Mouse (Mus musculus): ENCODE results near the gene St3gal3.

Gene St3gal3

GRCm38 (mm10) chr4:118090449-118090848, 44.3 kb downstream of the St3gal3 start:
- no peak for DNase-seq (ENCODE audit: low read depth, low spot score)

DNA sequence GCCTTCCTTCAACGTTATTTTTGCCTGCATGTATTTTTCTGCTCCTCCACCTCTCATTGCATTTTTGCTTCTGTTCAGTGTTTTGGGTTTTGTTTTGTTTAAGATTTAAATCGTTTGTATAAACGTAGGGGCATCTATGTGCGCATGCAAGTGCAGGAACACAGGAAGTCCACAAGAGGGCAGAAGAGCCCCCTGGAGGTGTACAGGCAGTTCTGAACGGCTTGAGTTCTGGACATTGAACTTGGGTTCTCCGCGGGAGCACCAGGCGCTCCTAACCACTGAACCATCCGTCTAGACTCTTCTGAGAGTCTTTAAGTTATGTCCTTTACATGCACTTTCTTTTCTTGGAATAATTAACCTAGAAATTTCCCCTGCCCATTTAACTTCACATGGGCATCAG, 44.8 kb downstream of the St3gal3 start:
- DNase-seq (ENCODE audit: low read depth, low spot score): peak; percentile 29

GRCm38 (mm10) chr4:118088771-118089170, 45.9 kb downstream of the St3gal3 start:
- DNase-seq (ENCODE audit: low read depth, low spot score): no peak

DNA sequence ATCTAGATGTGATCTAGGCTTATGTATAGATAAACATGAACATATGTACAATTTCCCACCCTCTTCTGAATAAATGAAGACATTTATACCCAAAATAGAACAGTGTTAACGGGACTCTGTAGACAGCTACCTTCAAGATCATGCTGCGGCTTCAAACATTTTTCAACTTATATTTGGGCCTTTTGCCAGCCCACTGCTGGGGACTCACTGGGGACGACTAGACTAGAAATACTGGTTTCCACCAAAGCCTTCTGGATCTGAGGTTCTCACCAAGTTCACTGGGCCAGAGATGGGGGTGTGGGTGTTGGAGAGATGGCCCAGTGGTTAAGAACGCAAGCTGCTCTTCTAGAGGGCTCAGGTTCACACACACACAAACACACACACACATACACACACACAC, 49.7 kb downstream of the St3gal3 start:
- no peak for DNase-seq (ENCODE audit: low read depth, low spot score)

DNA sequence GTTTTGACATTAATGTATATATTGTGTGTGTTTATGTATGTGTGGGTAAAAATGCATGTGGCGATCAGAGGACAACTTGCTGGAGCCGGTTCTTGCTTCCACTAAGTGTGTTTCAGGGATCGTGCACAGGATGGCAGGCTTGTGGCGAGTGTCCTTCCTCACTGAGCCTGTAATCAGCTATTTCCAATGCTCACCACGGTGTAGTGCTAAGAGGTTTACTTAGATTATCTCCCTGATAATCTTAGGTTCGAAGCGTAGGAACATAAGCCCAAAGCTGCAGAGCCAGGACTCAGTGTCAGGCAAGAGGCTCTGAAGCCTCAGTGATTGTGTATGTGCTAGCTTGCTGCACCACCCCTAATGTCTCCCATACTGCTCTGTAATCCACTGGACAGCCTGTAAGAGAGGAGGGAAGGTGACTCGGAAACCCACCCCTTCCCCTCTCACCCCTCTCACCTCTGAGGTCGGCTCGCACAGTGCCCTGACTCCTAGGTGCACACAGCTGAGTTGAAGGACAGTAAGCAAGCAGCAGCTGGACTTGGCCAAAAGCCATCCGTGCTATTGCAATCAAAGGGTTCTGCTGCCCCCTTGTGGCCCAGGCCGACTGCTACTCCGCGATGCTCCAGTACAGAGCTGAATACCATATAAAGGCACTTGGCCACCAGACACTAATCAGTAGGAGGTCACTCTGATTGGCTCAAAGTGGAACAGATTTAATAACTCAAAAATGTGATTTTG, 51.3 kb downstream of the St3gal3 start:
- peak; percentile 88 for DNase-seq (ENCODE audit: low read depth, low spot score)

DNA sequence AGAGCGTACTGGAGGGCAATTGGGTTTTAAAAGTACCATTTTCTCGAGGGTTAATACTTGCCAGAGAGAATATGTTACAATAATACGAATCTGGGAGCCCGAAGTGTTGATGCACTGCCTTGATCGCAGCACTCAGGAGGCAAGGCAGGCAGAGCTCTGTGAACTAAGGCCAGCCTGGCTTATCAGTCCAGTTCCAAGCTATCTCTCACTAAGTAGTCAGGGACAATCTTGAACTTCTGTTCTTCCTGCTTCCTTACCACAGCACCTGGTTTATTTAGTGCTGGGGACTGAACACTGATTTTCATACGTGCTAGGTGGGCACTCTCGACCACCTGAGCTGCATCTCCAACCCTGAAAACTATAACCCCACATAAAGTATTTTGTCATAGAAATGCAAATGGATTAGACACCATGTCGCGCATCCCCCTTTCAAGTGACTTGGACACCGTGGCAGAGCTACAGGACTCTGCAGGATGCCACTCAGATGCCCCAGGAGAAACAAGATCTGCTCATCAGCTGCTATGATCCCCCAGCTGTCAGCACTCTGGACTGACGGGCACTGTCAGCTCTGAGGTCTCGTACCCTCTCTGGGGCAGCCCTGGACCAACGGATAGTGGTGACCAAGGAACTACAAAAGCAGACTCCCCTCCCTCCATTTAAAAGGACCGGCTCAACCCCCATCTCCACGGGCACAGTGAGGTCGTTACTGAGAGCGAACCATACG, 52.9 kb downstream of the St3gal3 start:
- no peak for DNase-seq (ENCODE audit: low read depth, low spot score)

DNA sequence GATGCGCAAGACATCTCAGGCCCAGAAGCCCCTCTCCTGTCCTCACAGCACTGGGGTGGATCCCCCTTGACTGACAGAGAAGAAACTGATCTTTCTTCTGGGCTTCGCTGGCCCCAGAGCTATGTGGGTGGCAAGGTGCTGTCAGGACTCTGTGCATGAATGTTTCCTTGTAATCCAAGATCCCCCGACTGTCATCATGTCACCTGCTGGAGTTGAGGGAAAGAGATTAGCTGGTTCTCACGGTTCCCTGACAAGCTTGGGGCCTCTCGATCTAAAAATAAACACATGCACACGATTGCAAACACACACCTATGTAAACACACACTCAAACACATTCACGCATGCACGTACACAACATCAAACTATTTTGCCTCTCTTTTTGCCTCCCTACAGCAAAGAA, 54.2 kb downstream of the St3gal3 start:
- no peak for DNase-seq (ENCODE audit: low read depth, low spot score)

DNA sequence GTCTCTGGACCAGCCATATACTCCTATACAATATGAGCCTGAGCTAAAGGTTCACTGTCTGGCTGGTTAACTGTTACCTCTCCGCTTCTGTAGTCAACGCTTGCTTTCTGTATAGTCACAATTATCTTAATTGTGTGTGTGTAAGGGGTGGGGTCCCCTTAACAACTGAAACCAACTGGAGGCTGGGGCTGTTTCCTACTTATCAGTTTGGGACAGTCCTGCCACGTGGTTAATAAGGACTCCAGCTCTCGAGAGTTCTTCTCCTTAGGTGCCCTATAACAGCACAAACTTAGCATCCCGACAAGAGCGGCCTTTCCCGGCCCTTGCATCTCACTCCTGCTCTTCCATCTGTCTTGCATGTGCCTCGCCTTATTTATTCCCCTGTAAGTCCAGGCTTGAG, 55.5 kb downstream of the St3gal3 start:
- DNase-seq (ENCODE audit: low read depth, low spot score): no peak

DNA sequence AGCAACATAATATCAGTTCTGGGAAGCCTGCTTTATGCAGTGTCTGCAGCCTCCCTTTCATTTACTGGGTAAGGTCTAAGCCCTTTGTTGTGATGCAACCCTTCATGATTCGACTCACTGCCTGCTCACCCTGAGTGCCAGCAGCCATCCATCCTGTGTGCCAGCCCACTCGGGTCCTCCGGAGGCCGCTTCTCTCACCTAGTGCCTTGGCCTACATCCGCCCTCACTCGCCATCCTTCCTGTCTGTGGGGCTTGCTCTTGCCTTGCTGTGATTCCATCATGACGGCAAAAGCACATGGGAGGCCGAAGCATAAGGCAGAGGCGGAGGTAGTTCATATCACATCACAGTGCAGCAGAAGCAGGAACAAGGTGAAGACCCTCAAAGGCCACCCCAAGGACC, 56.1 kb downstream of the St3gal3 start:
- no peak for DNase-seq (ENCODE audit: low read depth, low spot score)

GRCm38 (mm10) chr4:118077293-118077752, 57.4 kb downstream of the St3gal3 start:
- DNase-seq (ENCODE audit: low read depth, low spot score): no peak

- no peak for DNase-seq (ENCODE audit: low read depth, low spot score)
Measured at GRCm38 (mm10) chr4:118076648-118077047, 58.1 kb downstream of the St3gal3 start.

DNA sequence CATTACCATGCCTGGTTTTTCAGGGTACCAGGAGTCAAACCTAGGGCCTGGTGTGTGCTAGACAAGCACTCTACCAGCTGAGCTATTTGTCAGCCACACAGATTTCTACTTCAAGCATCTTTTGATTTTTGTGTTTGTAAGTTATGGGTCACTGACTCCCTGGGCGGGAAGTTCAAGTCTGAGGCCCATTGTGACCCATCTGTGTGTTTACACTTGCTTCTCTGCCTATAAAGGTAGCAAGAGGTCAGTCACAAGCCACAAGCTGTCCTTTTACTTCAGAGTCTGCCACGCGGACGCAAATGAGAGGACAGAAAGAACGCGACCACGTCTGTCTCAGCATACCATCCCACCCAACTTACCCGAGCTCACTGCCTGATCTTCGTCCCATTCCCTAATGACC, 59.4 kb downstream of the St3gal3 start:
- DNase-seq (ENCODE audit: low read depth, low spot score): no peak

DNA sequence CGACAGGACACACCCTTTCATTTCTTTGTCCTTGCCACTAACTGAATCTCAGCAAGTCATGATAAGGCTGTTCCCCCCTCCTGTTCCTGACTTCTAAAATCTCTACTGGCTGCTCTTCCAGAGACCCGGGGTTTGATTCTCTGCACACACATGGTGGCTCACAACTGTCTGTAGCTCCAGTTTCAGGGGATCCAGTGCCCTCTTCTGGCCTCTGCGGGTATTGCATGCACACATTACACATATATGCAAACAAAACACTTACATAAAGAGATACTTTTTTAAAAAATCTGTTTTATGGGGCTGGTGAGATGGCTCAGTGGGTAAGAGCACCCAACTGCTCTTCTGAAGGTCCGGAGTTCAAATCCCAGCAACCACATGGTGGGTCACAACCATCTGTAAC, 60.5 kb downstream of the St3gal3 start:
- no peak for DNase-seq (ENCODE audit: low read depth, low spot score)

DNA sequence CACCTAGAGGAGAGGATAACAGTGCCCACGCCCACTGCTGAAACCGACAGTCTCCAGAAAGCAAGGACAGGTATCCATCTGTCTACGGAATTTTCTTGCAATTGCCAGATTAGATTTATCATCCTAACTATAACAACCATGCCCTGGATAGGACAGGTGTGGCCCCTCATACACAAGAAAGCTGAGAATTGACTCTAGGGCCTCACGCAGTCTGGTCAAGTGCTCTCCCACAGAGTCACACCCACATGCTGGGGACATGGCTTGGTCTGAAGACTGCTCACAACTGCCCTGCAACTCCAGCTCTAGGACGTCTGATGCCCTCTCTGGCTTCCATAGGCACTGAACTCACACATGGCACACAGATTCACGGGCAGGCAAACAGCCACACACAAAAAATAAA, 61.6 kb downstream of the St3gal3 start:
- no peak for DNase-seq (ENCODE audit: low read depth, low spot score)

DNA sequence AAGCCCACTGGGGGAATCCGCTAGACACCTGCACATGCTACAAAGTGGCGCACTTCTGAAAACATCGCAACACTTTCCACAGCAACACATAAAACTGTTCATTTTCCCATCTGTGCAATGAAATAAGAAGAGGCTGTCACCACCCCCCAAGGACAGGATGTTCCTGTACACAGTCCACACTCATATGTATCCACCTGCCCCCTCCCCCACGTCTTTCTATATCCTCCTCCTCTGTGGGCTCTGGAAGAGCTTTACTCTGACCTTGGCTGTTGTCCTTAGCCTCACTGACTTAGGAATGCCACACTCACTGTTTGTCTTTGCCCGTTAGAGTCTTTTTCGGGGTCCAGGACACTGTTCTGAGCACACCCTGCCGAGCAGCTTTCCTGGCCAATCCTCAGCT, 62.8 kb downstream of the St3gal3 start:
- no peak for DNase-seq (ENCODE audit: low read depth, low spot score)

- peak; percentile 17 for DNase-seq (ENCODE audit: low read depth, low spot score)
Measured at GRCm38 (mm10) chr4:118070255-118071234, 64.2 kb downstream of the St3gal3 start.

DNA sequence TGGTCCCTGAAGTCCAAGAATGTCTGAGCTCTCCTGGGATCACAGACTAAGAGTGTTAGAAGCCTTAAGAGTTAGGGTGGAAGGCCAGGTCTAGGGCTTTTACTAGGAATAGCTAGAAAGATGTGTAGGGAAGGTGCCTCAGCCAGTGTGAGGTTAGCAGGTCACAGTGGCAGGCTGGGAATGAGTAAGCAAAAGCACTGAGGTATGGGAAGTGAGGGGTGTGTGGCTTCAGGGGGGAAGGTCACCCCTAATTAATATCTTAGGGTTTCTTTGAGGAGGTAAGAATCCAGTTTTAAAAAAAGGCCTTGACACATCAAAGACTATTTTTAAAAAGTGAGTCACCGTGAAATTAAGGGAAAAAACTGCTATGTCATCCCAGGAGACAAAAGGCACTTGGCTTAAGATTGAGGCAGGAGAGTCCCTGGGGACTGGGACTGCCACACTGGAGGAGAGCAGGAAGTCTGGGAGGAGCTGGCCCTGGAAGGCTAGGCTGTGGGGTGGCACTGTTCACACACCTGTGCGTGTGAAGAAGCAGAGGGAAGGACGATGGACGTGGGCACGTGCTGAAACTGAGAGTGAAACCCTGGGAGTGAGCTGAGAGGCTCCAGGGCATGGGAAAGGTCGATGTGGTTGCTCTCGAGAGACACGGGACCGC, 72.8 kb downstream of the St3gal3 start:
- no peak for DNase-seq (ENCODE audit: low read depth, low spot score)

GRCm38 (mm10) chr4:118060915-118061530, 73.7 kb downstream of the St3gal3 start:
- DNase-seq (ENCODE audit: low read depth, low spot score): no peak

- no peak for DNase-seq (ENCODE audit: low read depth, low spot score)
Measured at GRCm38 (mm10) chr4:118059816-118060475, 74.8 kb downstream of the St3gal3 start.

DNA sequence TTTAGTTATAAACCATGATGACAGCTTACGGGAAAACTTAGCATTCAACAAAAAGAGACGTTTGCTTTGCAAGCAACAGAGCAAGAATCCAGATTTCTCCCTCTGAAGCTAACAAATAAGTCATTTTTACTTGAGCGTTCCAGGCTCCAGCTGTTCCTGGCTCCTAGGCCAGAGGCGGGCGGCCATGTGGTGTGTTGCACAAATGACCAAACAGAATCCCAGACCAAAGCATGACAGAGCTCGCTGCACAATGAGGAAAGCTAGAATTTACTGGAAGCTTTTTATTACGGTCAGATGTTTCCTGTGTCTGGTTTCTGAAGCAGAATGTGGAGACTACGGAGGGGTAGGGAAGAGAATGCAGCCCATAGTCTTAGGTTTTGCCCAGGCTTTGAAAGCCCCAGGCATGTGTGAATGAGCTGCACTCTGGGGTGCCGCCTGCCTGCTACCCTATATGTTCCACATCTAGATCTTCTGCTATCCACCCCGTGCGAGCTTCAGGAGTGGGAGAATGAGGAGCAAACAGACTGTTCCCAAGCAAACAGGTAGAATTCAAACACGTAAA, 76.5 kb downstream of the St3gal3 start:
- DNase-seq (ENCODE audit: low read depth, low spot score): no peak
